Mouse (Mus musculus): ENCODE data around the gene Ces2f.
"Not testable (repeated sequence)": the region's sequence is repeated elsewhere in the genome, so short reads cannot be mapped to it uniquely, and the experiment has no call there.

GRCm38 (mm10) chr8:104909651-104910050 lies 37.5 kb upstream of the Ces2f start:
- not testable (repeated sequence) for TF ChIP-seq CTCF, EP300 (IDR thresholded peaks at IDR 0.05; ENCODE audit: low read depth)

All from liver, embryonic 14.5 days (tissue).